Mouse (Mus musculus): ENCODE results near the gene Camk2n1. TPM values are rescaled to one million over a fixed set of nuclear protein-coding genes. Genes with fewer than 3 reads are reported as not detected.

The Camk2n1 gene
- polyA plus RNA-seq, 1 experiment from 2014 or later: 13.8 TPM

DNA sequence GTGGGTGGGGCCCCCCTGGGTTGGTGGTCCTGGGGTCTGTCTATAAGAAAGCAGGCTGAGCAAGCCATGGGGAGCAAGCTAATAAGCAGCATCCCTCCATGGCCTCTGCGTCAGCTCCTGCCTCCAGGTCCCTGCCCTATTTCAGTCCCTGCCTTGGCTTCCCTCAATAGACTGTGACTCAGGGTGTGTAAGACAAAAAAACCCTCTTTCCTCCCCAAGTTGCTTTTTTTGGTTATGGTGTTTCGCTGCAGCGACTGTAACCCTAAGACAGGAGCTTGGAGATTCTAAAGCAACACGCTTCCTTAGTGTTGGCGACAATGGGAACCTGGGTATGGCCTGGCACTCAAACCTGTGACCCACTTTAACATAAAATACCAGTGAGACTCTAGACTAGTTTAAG is 7.4 kb downstream of the Camk2n1 start:
- 94% methylated on average over 5 of the region's 5 CpGs for WGBS
- no peak overlapping the region for H3K9ac ChIP-seq (ENCODE audit: low read depth, low read length)
- H3K9me3 ChIP-seq (replicated peaks; ENCODE audit: low read length): no peaks in the 10 kb centered on the region
- H3K27ac ChIP-seq: peak overlapping the region; percentile 42; the same call in 1 of the 2 replicates
- no peak overlapping the region for H3K4me3 ChIP-seq (replicated peaks; ENCODE audit: low read depth, low read length)
- DNase-seq (ENCODE audit: low spot score) (no peak), ATAC-seq (replicated peaks; ENCODE audit: low FRiP score, low read depth) (no peak)
- no peaks in the 10 kb centered on the region for H3K27me3 ChIP-seq (ENCODE audit: insufficient read depth, low read length)
- H3K4me2 ChIP-seq (ENCODE audit: low read length): no peak overlapping the region
- no peak for TF ChIP-seq CTCF (IDR thresholded peaks at IDR 0.05; ENCODE audit: low read depth)
- H3K36me3 ChIP-seq (ENCODE audit: insufficient read depth, low read length): no peaks in the 10 kb centered on the region
- peaks cover 59% of the 10 kb centered on the region for H3K4me1 ChIP-seq (replicated peaks; ENCODE audit: insufficient read depth, low read length)

DNA sequence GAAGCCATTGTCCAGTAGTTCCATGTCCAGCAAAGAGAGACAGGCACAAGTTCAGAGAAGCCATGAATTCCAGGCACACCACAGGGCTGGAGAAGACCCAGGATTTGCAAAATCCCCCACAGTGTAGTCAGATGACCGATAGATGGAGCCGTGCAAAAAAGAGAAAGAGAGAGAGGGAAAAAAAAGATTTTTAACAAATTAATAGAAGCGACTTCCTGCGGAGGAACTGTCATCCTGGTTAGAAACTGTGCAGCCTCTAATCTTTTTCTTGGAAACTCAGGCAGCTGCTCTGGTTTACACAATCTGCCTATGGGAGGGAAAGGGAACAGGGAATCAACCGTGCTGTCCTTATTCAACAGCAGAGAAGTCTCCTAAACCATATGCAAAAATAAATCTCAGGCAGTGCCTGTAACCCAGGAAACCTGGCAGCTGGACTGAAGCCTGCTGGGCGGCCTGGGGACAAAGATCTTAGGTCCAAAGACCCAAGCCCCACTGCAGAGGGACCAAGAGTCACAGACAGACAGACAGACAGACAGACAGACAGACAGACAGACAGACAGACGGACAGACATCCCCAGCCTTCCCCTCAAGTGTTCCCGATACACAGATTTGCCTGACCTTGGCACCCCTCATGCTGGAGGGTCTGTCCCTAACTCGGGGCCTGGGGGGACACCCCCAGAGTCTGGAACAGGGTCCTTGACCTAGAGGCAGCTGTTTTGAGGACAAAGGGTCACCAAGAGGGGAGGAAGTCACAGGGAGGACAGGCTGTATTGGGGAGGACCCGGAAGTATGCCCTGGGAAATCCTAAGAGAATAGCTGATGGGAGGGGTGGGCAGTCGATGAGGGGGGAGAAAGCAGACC is 9.1 kb downstream of the Camk2n1 start:
- 0% methylated on average over 11 of the region's 11 CpGs for WGBS
- Histone ChIP-seq H3K27me3 (ENCODE audit: insufficient read depth, low read length) (no peaks in the 10 kb centered on the region), H3K4me3 (replicated peaks; ENCODE audit: low read depth, low read length) (no peak overlapping the region), H3K9me3 (replicated peaks; ENCODE audit: low read length) (no peaks in the 10 kb centered on the region), H3K4me2 (ENCODE audit: low read length) (peak overlapping the region; percentile 38), H3K9ac (ENCODE audit: low read depth, low read length) (no peak overlapping the region), H3K4me1 (replicated peaks; ENCODE audit: insufficient read depth, low read length) (peaks cover 52% of the 10 kb centered on the region), H3K27ac (peak overlapping the region; percentile 83), H3K36me3 (ENCODE audit: insufficient read depth, low read length) (no peaks in the 10 kb centered on the region)
- peak; percentile 95 for DNase-seq (ENCODE audit: low spot score)
- TF ChIP-seq CTCF (IDR thresholded peaks at IDR 0.05; ENCODE audit: low read depth): peak; percentile 67
- peak; percentile 38 for ATAC-seq (replicated peaks; ENCODE audit: low FRiP score, low read depth)

DNA sequence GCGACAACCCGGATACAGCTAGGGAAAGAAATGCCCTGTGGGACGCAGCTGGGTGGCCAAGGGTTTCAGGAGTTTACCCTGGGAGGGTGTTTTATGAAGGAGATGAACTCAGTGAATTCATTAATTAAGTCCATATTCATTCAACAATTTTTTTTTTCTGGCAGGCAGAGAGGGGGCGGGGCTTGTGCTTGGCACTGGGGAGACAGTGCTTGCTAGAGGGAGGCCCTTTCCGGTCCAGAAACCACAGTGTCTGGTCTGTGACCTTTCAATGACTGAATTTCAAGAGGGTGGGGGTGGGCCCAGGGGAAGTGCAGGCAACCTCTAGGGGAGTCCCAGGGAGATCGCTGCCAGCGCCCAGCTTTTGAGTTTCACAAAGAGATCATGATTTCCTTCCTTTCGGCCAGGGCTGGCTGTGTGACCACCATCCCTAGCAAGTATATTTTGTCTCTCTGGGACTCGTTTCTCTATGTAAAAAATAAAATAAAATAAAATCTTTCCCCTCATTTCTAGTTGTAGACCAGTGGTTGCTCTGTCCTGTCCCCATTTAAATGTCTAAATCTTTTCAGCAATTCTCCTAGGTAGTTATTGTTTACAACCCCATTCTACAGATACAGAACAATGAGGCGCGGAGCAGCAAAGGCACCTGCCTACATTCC is 9.8 kb downstream of the Camk2n1 start:
- H3K4me3 ChIP-seq (replicated peaks; ENCODE audit: low read depth, low read length): no peak overlapping the region
- peak; percentile 91 for DNase-seq (ENCODE audit: low spot score)
- peaks cover 49% of the 10 kb centered on the region for H3K4me1 ChIP-seq (replicated peaks; ENCODE audit: insufficient read depth, low read length)

DNA sequence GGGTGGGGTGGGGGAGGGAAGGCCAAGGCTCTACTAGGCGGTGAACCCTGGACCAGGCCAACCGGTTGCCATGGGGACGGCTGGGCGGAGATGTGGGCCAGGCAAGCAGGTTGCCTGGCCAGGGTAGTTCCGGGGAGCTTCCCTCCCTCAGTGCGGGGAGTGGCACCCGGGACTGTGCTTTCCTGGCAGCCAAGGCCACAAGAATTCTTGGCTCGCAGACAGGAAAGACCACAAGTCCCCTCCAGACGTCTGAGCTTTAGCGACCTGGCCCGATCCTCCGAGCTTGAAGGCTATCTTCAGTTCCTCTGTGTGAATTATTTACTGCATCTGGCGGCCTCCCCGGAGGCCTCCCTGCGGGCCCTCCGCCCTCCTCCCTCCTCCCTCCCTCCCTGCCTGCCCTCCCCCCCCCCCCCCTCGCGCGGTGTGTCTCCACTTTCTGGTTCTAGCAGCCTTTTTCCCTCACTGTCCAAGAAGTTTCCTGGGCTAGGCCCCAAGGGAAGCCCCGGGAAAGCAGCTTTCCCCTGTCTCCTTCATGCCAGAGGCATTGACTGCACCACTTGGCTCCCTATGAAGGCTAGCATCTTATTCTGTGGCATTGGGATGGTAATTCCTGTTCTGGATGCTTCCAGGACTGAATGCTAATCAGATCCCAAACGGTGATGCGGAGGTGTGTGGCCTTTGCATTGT is 10.7 kb downstream of the Camk2n1 start:
- peak; percentile 92 for DNase-seq (ENCODE audit: low spot score)
- no peaks in the 10 kb centered on the region for H3K36me3 ChIP-seq (ENCODE audit: insufficient read depth, low read length)
- no peak for TF ChIP-seq CTCF (IDR thresholded peaks at IDR 0.05; ENCODE audit: low read depth)
- H3K4me2 ChIP-seq (ENCODE audit: low read length): peak overlapping the region; percentile 38
- peaks cover 52% of the 10 kb centered on the region for H3K4me1 ChIP-seq (replicated peaks; ENCODE audit: insufficient read depth, low read length)
- ATAC-seq (replicated peaks; ENCODE audit: low FRiP score, low read depth): peak; percentile 81
- WGBS: 3% methylated on average over 19 of the region's 22 CpGs
- H3K27me3 ChIP-seq (ENCODE audit: insufficient read depth, low read length): no peaks in the 10 kb centered on the region
- no peak overlapping the region for H3K4me3 ChIP-seq (replicated peaks; ENCODE audit: low read depth, low read length)
- H3K9me3 ChIP-seq (replicated peaks; ENCODE audit: low read length): no peaks in the 10 kb centered on the region
- H3K9ac ChIP-seq (ENCODE audit: low read depth, low read length): no peak overlapping the region
- peak overlapping the region; percentile 83 for H3K27ac ChIP-seq

More for the DNA sequence above, 9.8 kb downstream of the Camk2n1 start:
- Histone ChIP-seq H3K27ac (peak overlapping the region; percentile 83), H3K4me2 (ENCODE audit: low read length) (peak overlapping the region; percentile 38), H3K9me3 (replicated peaks; ENCODE audit: low read length) (no peaks in the 10 kb centered on the region), H3K36me3 (ENCODE audit: insufficient read depth, low read length) (no peaks in the 10 kb centered on the region), H3K9ac (ENCODE audit: low read depth, low read length) (no peak overlapping the region), H3K27me3 (ENCODE audit: insufficient read depth, low read length) (no peaks in the 10 kb centered on the region)
- WGBS: 3% methylated on average over 11 of the region's 11 CpGs
- peak; percentile 74 for ATAC-seq (replicated peaks; ENCODE audit: low FRiP score, low read depth)
- peak; percentile 15; the same call in 1 of the 2 replicates for TF ChIP-seq CTCF (IDR thresholded peaks at IDR 0.05; ENCODE audit: low read depth)

DNA sequence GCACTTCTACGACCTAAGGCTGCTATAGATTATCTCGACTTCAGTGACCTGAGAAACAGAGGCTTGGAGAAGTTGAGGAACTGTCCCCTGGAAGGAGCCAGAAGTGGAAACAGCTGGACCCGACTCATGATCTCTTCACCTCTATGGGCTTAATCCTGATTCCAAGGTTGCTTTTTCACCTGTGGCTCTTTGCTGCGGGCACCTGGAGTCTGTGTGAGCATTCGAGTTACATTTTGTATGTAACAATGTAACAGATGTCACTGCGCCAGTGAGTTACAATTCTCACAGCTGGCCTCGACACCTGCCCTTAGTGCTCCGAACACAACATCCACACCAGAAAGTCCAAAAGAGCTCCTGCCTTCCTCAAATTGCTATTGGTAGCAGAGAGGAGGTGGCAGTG is 11.3 kb downstream of the Camk2n1 start:
- Histone ChIP-seq H3K4me1 (replicated peaks; ENCODE audit: insufficient read depth, low read length) (peaks cover 47% of the 10 kb centered on the region), H3K36me3 (ENCODE audit: insufficient read depth, low read length) (no peaks in the 10 kb centered on the region), H3K27ac (peak overlapping the region; percentile 83), H3K27me3 (ENCODE audit: insufficient read depth, low read length) (no peaks in the 10 kb centered on the region), H3K4me2 (ENCODE audit: low read length) (no peak overlapping the region), H3K9ac (ENCODE audit: low read depth, low read length) (no peak overlapping the region), H3K4me3 (replicated peaks; ENCODE audit: low read depth, low read length) (no peak overlapping the region), H3K9me3 (replicated peaks; ENCODE audit: low read length) (no peaks in the 10 kb centered on the region)
- TF ChIP-seq CTCF (IDR thresholded peaks at IDR 0.05; ENCODE audit: low read depth): no peak
- 34% methylated on average over 8 of the region's 8 CpGs for WGBS
- ATAC-seq (replicated peaks; ENCODE audit: low FRiP score, low read depth) (no peak), DNase-seq (ENCODE audit: low spot score) (no peak)

DNA sequence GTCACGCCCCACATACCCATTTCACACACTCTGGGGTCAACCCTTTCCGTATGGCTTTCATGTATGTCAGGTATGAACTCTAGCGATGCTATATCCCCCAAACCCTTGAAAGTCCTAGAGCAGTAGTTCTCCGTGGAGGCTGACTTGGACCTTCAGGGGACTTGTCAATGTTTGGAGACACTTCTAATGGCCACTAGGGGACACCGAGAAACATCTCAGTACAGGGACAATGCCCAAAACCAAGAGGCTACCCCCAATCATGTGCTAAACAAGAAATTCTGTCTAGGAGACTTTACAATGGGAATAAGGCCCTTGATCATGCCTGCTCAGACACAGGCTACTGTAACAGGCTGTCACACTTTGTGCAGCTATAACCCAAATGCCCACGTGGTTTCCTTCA is 12.6 kb downstream of the Camk2n1 start:
- no peak for DNase-seq (ENCODE audit: low spot score)
- H3K9ac ChIP-seq (ENCODE audit: low read depth, low read length): no peak overlapping the region
- H3K36me3 ChIP-seq (ENCODE audit: insufficient read depth, low read length): no peaks in the 10 kb centered on the region
- WGBS: 77% methylated on average over 6 of the region's 6 CpGs
- peak; percentile 44 for TF ChIP-seq CTCF (IDR thresholded peaks at IDR 0.05; ENCODE audit: low read depth)
- H3K9me3 ChIP-seq (replicated peaks; ENCODE audit: low read length): no peaks in the 10 kb centered on the region
- no peak overlapping the region for H3K4me2 ChIP-seq (ENCODE audit: low read length)
- ATAC-seq (replicated peaks; ENCODE audit: low FRiP score, low read depth): no peak
- H3K4me3 ChIP-seq (replicated peaks; ENCODE audit: low read depth, low read length): no peak overlapping the region
- H3K4me1 ChIP-seq (replicated peaks; ENCODE audit: insufficient read depth, low read length): peaks cover 44% of the 10 kb centered on the region
- H3K27me3 ChIP-seq (ENCODE audit: insufficient read depth, low read length): no peaks in the 10 kb centered on the region
- H3K27ac ChIP-seq: no peak overlapping the region
